Mouse (Mus musculus): Measurements from ENCODE around the gene Enthd1.

Enthd1 gene

DNA sequence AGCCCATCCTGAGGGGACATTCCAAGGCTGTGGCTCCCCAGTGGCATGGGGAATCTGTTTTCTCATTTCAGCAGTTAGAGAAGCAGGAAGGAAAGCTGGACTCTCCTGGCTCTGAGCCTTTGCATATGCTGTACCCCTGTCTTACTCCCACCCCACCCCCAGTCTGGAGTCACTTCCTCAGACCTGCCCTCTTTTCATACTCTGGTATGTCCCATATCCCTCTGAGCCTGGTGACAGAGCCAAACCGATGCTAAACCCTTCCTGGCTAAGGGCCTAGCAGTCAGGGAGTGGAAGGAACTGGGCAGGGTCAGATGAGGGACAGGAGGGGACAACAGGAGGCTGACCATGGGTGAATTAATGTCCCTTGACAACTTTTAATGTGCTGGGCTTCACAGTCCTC, 157.1 kb downstream of the Enthd1 start:
- DNase-seq (ENCODE audit: low spot score): no peak
